In the genomic region with DNA sequence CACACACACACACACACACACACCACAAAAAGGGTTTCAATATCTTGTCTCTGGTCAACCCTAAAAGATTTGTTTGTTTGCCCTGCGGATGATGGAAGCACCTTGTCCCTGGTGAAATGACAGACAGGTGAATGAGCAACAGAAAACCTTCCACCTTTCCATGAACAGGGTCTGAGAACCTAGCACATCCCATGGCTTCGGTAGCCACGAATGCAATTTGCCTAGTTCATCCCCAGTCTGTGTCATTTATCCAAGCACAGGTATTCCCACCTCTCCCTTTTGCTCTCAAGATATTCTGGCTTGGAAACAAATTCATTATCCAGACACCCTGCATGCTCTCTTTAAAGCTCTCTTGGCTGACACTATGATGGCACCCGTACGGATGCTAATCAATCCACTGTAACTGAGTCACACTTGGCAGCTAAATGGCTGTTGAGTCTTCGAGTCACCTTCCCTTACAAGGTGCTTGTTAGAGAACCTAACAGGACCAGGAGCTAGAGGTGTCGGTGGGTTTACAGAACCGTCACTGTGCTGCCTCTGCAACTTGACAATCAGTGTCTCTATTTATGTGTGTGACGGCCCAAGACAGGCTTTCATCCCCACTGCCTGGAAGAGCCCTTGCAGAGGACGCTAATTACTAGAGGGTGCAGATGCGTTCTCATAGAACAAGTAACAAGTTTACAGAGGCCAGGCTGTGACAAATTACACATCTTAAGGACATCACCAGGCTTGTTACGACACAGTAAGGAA, we compare ENCODE assay signal across 27 mouse cellular contexts.
DNase-seq lines count a peak whose midpoint lies in the region; ATAC-seq lines count a peak whose summit lies in the region.
"Had no signal": no experiment of that assay in that cellular context is flagged by ENCODE, and none has a peak within 500 bp of the region (broad histone marks: within the 10 kb centered on the region; RNA-seq: fewer than 3 reads in every experiment).

No protein-coding gene starts in this region.

- no peak overlapping the region for H3K4me2 ChIP-seq in embryonic facial prominence, embryonic 12.5 days (replicated peaks)
- no peak overlapping the region for H3K4me2 ChIP-seq in kidney, embryonic 16.5 days (replicated peaks; ENCODE audit: low read depth, low read length)
- H3K4me2 ChIP-seq in neural tube, embryonic 13.5 days: no peak overlapping the region
- H3K4me2 ChIP-seq: embryonic facial prominence, embryonic 15.5 days; forebrain, embryonic 15.5 days; heart, embryonic 12.5 days; heart, embryonic 15.5 days; hindbrain, embryonic 14.5 days had no signal

- no peak overlapping the region for H3K9ac ChIP-seq in embryonic facial prominence, embryonic 12.5 days
- H3K9ac ChIP-seq in kidney, embryonic 16.5 days (replicated peaks; ENCODE audit: low read length): no peak overlapping the region
- no peak overlapping the region for H3K9ac ChIP-seq in neural tube, embryonic 13.5 days
- H3K9ac ChIP-seq: embryonic facial prominence, embryonic 15.5 days; forebrain, embryonic 15.5 days; heart, embryonic 12.5 days; heart, embryonic 15.5 days; hindbrain, embryonic 14.5 days had no signal

- 80% methylated on average over 12 of the region's 12 CpGs for WGBS in embryonic facial prominence, embryonic 12.5 days
- 81% methylated on average over 12 of the region's 12 CpGs for WGBS in embryonic facial prominence, embryonic 10.5 days
- WGBS in heart, embryonic 10.5 days: 78% methylated on average over 12 of the region's 12 CpGs
- WGBS in kidney, embryonic 16.5 days: 42% methylated on average over 12 of the region's 12 CpGs
- WGBS in neural tube, embryonic 13.5 days: 59% methylated on average over 12 of the region's 12 CpGs

- intact Hi-C loops in heart, postnatal 25 days (cut with DNase I): no loop called here

- H3K4me3 ChIP-seq in embryonic facial prominence, embryonic 12.5 days: no peak overlapping the region
- H3K4me3 ChIP-seq in embryonic facial prominence, embryonic 10.5 days: no peak overlapping the region
- no peak overlapping the region for H3K4me3 ChIP-seq in heart, embryonic 10.5 days
- H3K4me3 ChIP-seq in kidney, embryonic 16.5 days (ENCODE audit: low read length): no peak overlapping the region
- H3K4me3 ChIP-seq in neural tube, embryonic 13.5 days: no peak overlapping the region
- H3K4me3 ChIP-seq: embryonic facial prominence, embryonic 15.5 days; forebrain, embryonic 15.5 days; heart, embryonic 12.5 days; heart, embryonic 15.5 days had no signal

- H3K9me3 ChIP-seq in embryonic facial prominence, embryonic 12.5 days: no peaks in the 10 kb centered on the region
- H3K9me3 ChIP-seq in embryonic facial prominence, embryonic 10.5 days: no peaks in the 10 kb centered on the region
- H3K9me3 ChIP-seq in heart, embryonic 10.5 days: no peaks in the 10 kb centered on the region
- H3K9me3 ChIP-seq in kidney, embryonic 16.5 days (ENCODE audit: low read length): no peaks in the 10 kb centered on the region
- no peaks in the 10 kb centered on the region for H3K9me3 ChIP-seq in neural tube, embryonic 13.5 days
- H3K9me3 ChIP-seq: embryonic facial prominence, embryonic 15.5 days; forebrain, embryonic 15.5 days; heart, embryonic 12.5 days; heart, embryonic 15.5 days had no signal

- ATAC-seq in embryonic facial prominence, embryonic 12.5 days (ENCODE audit: insufficient number of reproducible peaks, insufficient read depth, low FRiP score, low TSS enrichment): no peak
- ATAC-seq in kidney, embryonic 16.5 days (ENCODE audit: low FRiP score, low TSS enrichment): no peak
- ATAC-seq in neural tube, embryonic 13.5 days (ENCODE audit: low read depth): no peak
- ATAC-seq: activated CD4-positive, CD25-positive, alpha-beta regulatory T cell, adult 4 months; forebrain, embryonic 15.5 days; hindbrain, postnatal 0 days; inflammation-experienced regulatory T-cells, adult 6 months; intestine, embryonic 16.5 days had no signal

- H3K36me3 ChIP-seq in embryonic facial prominence, embryonic 12.5 days: no peaks in the 10 kb centered on the region
- no peaks in the 10 kb centered on the region for H3K36me3 ChIP-seq in embryonic facial prominence, embryonic 10.5 days (replicated peaks)
- no peaks in the 10 kb centered on the region for H3K36me3 ChIP-seq in heart, embryonic 10.5 days
- H3K36me3 ChIP-seq in kidney, embryonic 16.5 days (ENCODE audit: insufficient read depth, low read length): no peaks in the 10 kb centered on the region
- no peaks in the 10 kb centered on the region for H3K36me3 ChIP-seq in neural tube, embryonic 13.5 days
- H3K36me3 ChIP-seq: embryonic facial prominence, embryonic 15.5 days; forebrain, embryonic 15.5 days; heart, embryonic 12.5 days; heart, embryonic 15.5 days had no signal

- DNase-seq in embryonic facial prominence, embryonic 10.5 days (ENCODE audit: low spot score): no peak
- DNase-seq in heart, embryonic 10.5 days (ENCODE audit: low spot score): peak; percentile 62
- DNase-seq in heart, postnatal 25 days (ENCODE audit: low spot score): no peak
- no peak for DNase-seq in kidney, postnatal 14 days
- DNase-seq in neural tube, embryonic 10.5 days (ENCODE audit: extremely low spot score, low spot score): no peak
- DNase-seq: adrenal gland, adult 8-10 months; adrenal gland, postnatal 36 days; cerebellum, adult 11 months; cerebellum, adult 2 months; cerebellum, adult 9-11 months; cerebellum, postnatal 36 days; embryo, embryonic 11 days; gastrocnemius, postnatal 10 days; gastrocnemius, postnatal 36 days; heart, postnatal 14 days had no signal

- peak overlapping the region; percentile 17; the same call in 1 of the 2 replicates for H3K27ac ChIP-seq in embryonic facial prominence, embryonic 12.5 days
- H3K27ac ChIP-seq in embryonic facial prominence, embryonic 10.5 days (replicated peaks): no peak overlapping the region
- H3K27ac ChIP-seq in heart, embryonic 10.5 days: no peak overlapping the region
- H3K27ac ChIP-seq in kidney, embryonic 16.5 days (ENCODE audit: low read length): peak overlapping the region; percentile 60
- H3K27ac ChIP-seq in neural tube, embryonic 13.5 days (replicated peaks): peak overlapping the region; percentile 23; the same call in 1 of the 2 replicates
- H3K27ac ChIP-seq: embryonic facial prominence, embryonic 15.5 days; forebrain, embryonic 15.5 days; heart, embryonic 15.5 days; hindbrain, embryonic 14.5 days; hindbrain, postnatal 0 days had no signal

- H3K4me1 ChIP-seq in embryonic facial prominence, embryonic 12.5 days: peaks cover 8% of the 10 kb centered on the region
- H3K4me1 ChIP-seq in embryonic facial prominence, embryonic 10.5 days: peaks cover 58% of the 10 kb centered on the region
- H3K4me1 ChIP-seq in heart, embryonic 10.5 days: 0 out of 2 replicates have a peak, but pooled peaks cover 7% of the 10 kb centered on the region
- H3K4me1 ChIP-seq in kidney, embryonic 16.5 days (ENCODE audit: insufficient read depth, low read length): peaks cover 32% of the 10 kb centered on the region
- peaks cover 23% of the 10 kb centered on the region for H3K4me1 ChIP-seq in neural tube, embryonic 13.5 days (replicated peaks)
- H3K4me1 ChIP-seq: heart, embryonic 15.5 days had no signal

- H3K27me3 ChIP-seq in embryonic facial prominence, embryonic 12.5 days: no peaks in the 10 kb centered on the region
- H3K27me3 ChIP-seq in embryonic facial prominence, embryonic 10.5 days (replicated peaks; ENCODE audit: low read depth, poor library complexity, severe bottlenecking): no peaks in the 10 kb centered on the region
- H3K27me3 ChIP-seq in heart, embryonic 10.5 days (ENCODE audit: insufficient read depth, poor library complexity, severe bottlenecking): no peaks in the 10 kb centered on the region
- H3K27me3 ChIP-seq in kidney, embryonic 16.5 days (ENCODE audit: insufficient read depth, low read length): no peaks in the 10 kb centered on the region
- H3K27me3 ChIP-seq in neural tube, embryonic 13.5 days: no peaks in the 10 kb centered on the region
- H3K27me3 ChIP-seq: embryonic facial prominence, embryonic 15.5 days; forebrain, embryonic 15.5 days; heart, embryonic 12.5 days; heart, embryonic 15.5 days had no signal

Comparison
In these comparisons a context has a peak if more than half of its experiments do, and no peak if none do; other contexts are left out.
1. H3K27ac ChIP-seq: peak in embryonic facial prominence, embryonic 12.5 days (single experiment), kidney, embryonic 16.5 days (single experiment) and neural tube, embryonic 13.5 days (single experiment); none in embryonic facial prominence, embryonic 10.5 days (single experiment) and heart, embryonic 10.5 days (single experiment).